Mouse (Mus musculus): ENCODE measurements around the gene Ttc7b.

GRCm38 (mm10) chr12:100455453-100455852, 65.2 kb downstream of the Ttc7b start:
- no peak for TF ChIP-seq POLR2A (IDR thresholded peaks at IDR 0.05; ENCODE audit: control insufficient read depth, low read depth, low read length)
- TF ChIP-seq CTCF (IDR thresholded peaks at IDR 0.05; ENCODE audit: control insufficient read depth, insufficient read depth, insufficient replicate concordance, low read depth, low read length), result no peak
